Mouse (Mus musculus): ENCODE data around the gene Ppm1g.

Gene Ppm1g

GRCm38 (mm10) chr5:31220448-31221303 lies at the start of gene Ppm1g:
Ppm1g (minus strand) TSS chr5:31220687.
- DNase-seq = peak; percentile 95

- DNase-seq = no peak
These were observed 47.2 kb upstream of the Ppm1g start for GRCm38 (mm10) chr5:31267686-31268085.

GRCm38 (mm10) chr5:31266101-31266500 lies 45.6 kb upstream of the Ppm1g start:
- no peak for DNase-seq

- no peak for DNase-seq
These were observed 37.1 kb upstream of the Ppm1g start for GRCm38 (mm10) chr5:31257616-31258015.

GRCm38 (mm10) chr5:31255971-31256370 lies 35.5 kb upstream of the Ppm1g start:
- DNase-seq = no peak

GRCm38 (mm10) chr5:31255381-31255780 lies 34.9 kb upstream of the Ppm1g start:
- DNase-seq = no peak

GRCm38 (mm10) chr5:31254901-31255300 lies 34.4 kb upstream of the Ppm1g start:
- DNase-seq = no peak

GRCm38 (mm10) chr5:31254452-31254851 lies 34.0 kb upstream of the Ppm1g start:
- no peak for DNase-seq

- DNase-seq = no peak
These were observed 33.3 kb upstream of the Ppm1g start for GRCm38 (mm10) chr5:31253806-31254205.

GRCm38 (mm10) chr5:31252795-31253545 lies 32.5 kb upstream of the Ppm1g start:
- no peak for DNase-seq

GRCm38 (mm10) chr5:31252151-31252550 lies 31.7 kb upstream of the Ppm1g start:
- no peak for DNase-seq

- peak; percentile 42 for DNase-seq
These were observed 31.1 kb upstream of the Ppm1g start, which contains the start of gene Krtcap3 for GRCm38 (mm10) chr5:31251541-31252101. Krtcap3 (plus strand) TSS chr5:31251691.

GRCm38 (mm10) chr5:31250716-31251115 lies 30.2 kb upstream of the Ppm1g start:
- DNase-seq = no peak

- no peak for DNase-seq
These were observed 21.7 kb upstream of the Ppm1g start for GRCm38 (mm10) chr5:31242191-31242590.

- DNase-seq = no peak
These were observed 21.1 kb upstream of the Ppm1g start for GRCm38 (mm10) chr5:31241522-31242034.

- DNase-seq = peak; percentile 97
These were observed 20.4 kb upstream of the Ppm1g start, which contains the start of the genes Nrbp1 and Gm9970 for GRCm38 (mm10) chr5:31240637-31241521. Nrbp1 (plus strand) TSS chr5:31240864. Gm9970 (minus strand) TSS chr5:31241232.

GRCm38 (mm10) chr5:31226641-31227040 lies 6.2 kb upstream of the Ppm1g start:
- no peak for DNase-seq

GRCm38 (mm10) chr5:31222696-31223095 lies 2.2 kb upstream of the Ppm1g start:
- DNase-seq = no peak

GRCm38 (mm10) chr5:31221304-31221945 lies 938 bp upstream of the Ppm1g start:
- no peak for DNase-seq

GRCm38 (mm10) chr5:31219911-31220447 lies 508 bp downstream of the Ppm1g start:
- DNase-seq = no peak

GRCm38 (mm10) chr5:31219474-31219873 lies 1.0 kb downstream of the Ppm1g start:
- DNase-seq = no peak
